Mouse (Mus musculus) midbrain, embryonic 10.5 days (tissue): ENCODE measurements around the gene Fscn1. TPM values are rescaled to one million over a fixed set of nuclear protein-coding genes. Genes with fewer than 3 reads are reported as not detected.

Experiments used
- DNase-seq: peaks from one replicate; pipeline ENCODE4 v3.0.0-alpha.2; 2017; ENCODE audit warnings: low spot score
- H3K27ac ChIP-seq: fragments of 300-500 bp; sonication (generic); replicated peaks from 2 replicates; pipeline ENCODE4 v1.5.1; 2016; ENCODE audit warnings: mild to moderate bottlenecking
- H3K27me3 ChIP-seq: fragments of 300-500 bp; sonication (generic); 2 replicates; pipeline ENCODE4 v1.6.1; 2016; ENCODE audit warnings: low read depth, mild to moderate bottlenecking; ENCODE audit not compliant: poor library complexity, severe bottlenecking
- H3K36me3 ChIP-seq: fragments of 300-500 bp; sonication (generic); 2 replicates; pipeline ENCODE4 v1.6.1; 2016; ENCODE audit warnings: mild to moderate bottlenecking, moderate library complexity
- H3K4me1 ChIP-seq: fragments of 300-500 bp; sonication (generic); 2 replicates; pipeline ENCODE4 v1.6.1; 2016
- H3K4me3 ChIP-seq: fragments of 300-500 bp; sonication (generic); 2 replicates; pipeline ENCODE4 v1.5.1; 2016; ENCODE audit warnings: mild to moderate bottlenecking, moderate library complexity
- H3K9me3 ChIP-seq: fragments of 300-500 bp; sonication (generic); replicated peaks from 2 replicates; pipeline ENCODE4 v1.6.1; 2016; ENCODE audit warnings: mild to moderate bottlenecking
- WGBS: fragments of 180-500 bp; shearing (Covaris S2); methylation state at CpG from one replicate; pipeline ENCODE4 v1.1.7; 2016; 5-methylcytosine and 5-hydroxymethylcytosine counted together
- polyA plus RNA-seq: library from polyadenylated mRNA; unstranded; fragments of >200 nt; fragmentation: Nextera tagmentation; extraction: Ambion mirVana; gene quantifications from 2 replicates; pipeline ENCODE4 v1.2.1, GENCODE M21; 2016

Fscn1 gene
- polyA plus RNA-seq, 1 experiment from 2014 or later, result 675 TPM

GRCm38 (mm10) chr5:142963003-142963704 is 3.0 kb downstream of the Fscn1 start:
- peaks cover 65% of the 10 kb centered on the region for H3K4me1 ChIP-seq
- H3K27ac ChIP-seq, result peak overlapping the region; percentile 100
- WGBS, result 12% methylated on average over 13 of the region's 13 CpGs
- H3K36me3 ChIP-seq, result peaks cover 56% of the 10 kb centered on the region
- peak overlapping the region; percentile 99 for H3K4me3 ChIP-seq
- no peaks in the 10 kb centered on the region for H3K9me3 ChIP-seq
- DNase-seq, result peak; percentile 70
- H3K27me3 ChIP-seq, result peaks cover 18% of the 10 kb centered on the region

GRCm38 (mm10) chr5:142963705-142964494 is 3.8 kb downstream of the Fscn1 start:
- Histone ChIP-seq H3K27me3 (peaks cover 10% of the 10 kb centered on the region), H3K4me3 (peak overlapping the region; percentile 99), H3K36me3 (peaks cover 63% of the 10 kb centered on the region), H3K27ac (peak overlapping the region; percentile 100), H3K4me1 (peaks cover 62% of the 10 kb centered on the region), H3K9me3 (peaks cover under 1% of the 10 kb centered on the region; the same call in 1 of the 2 replicates)
- WGBS, result 54% methylated on average over 17 of the region's 17 CpGs
- peak; percentile 53 for DNase-seq

- Histone ChIP-seq H3K36me3 (peaks cover 71% of the 10 kb centered on the region), H3K27ac (peak overlapping the region; percentile 100), H3K4me1 (peaks cover 54% of the 10 kb centered on the region), H3K4me3 (peak overlapping the region; percentile 99), H3K27me3 (0 out of 2 replicates have a peak, but pooled peaks cover 3% of the 10 kb centered on the region), H3K9me3 (peaks cover 8% of the 10 kb centered on the region)
- DNase-seq, result no peak
- WGBS, result 79% methylated on average over 6 of the region's 6 CpGs
Measured at GRCm38 (mm10) chr5:142964650-142965049, 4.5 kb downstream of the Fscn1 start.

GRCm38 (mm10) chr5:142968411-142968810 is 8.3 kb downstream of the Fscn1 start:
- Histone ChIP-seq H3K4me3 (no peak overlapping the region), H3K27ac (no peak overlapping the region), H3K36me3 (peaks cover 100% of the 10 kb centered on the region), H3K27me3 (no peaks in the 10 kb centered on the region), H3K9me3 (peaks cover 17% of the 10 kb centered on the region), H3K4me1 (peaks cover 30% of the 10 kb centered on the region)
- WGBS, result 97% methylated on average over 14 of the region's 14 CpGs
- DNase-seq, result no peak

GRCm38 (mm10) chr5:142973971-142974370 is 13.8 kb downstream of the Fscn1 start:
- Histone ChIP-seq H3K36me3 (peaks cover 56% of the 10 kb centered on the region), H3K27ac (peak overlapping the region; percentile 77; the same call in 1 of the 2 replicates), H3K27me3 (no peaks in the 10 kb centered on the region), H3K4me1 (peaks cover 18% of the 10 kb centered on the region), H3K4me3 (no peak overlapping the region), H3K9me3 (peaks cover 16% of the 10 kb centered on the region)
- WGBS, result 57% methylated on average over 3 of the region's 3 CpGs
- peak; percentile 32 for DNase-seq

- Histone ChIP-seq H3K4me3 (0 out of 2 replicates have a peak overlapping the region, but pooled peaks have one; percentile 23), H3K27me3 (no peaks in the 10 kb centered on the region), H3K9me3 (peaks cover 9% of the 10 kb centered on the region), H3K27ac (peak overlapping the region; percentile 77), H3K4me1 (peaks cover 18% of the 10 kb centered on the region), H3K36me3 (peaks cover 49% of the 10 kb centered on the region)
- peak; percentile 74 for DNase-seq
- 30% methylated on average over 18 of the region's 18 CpGs for WGBS
Measured at GRCm38 (mm10) chr5:142974598-142975121, 14.5 kb downstream of the Fscn1 start.

- DNase-seq, result no peak
- 73% methylated on average over 5 of the region's 5 CpGs for WGBS
- H3K36me3 ChIP-seq, result peaks cover 30% of the 10 kb centered on the region
- 0 out of 2 replicates have a peak overlapping the region, but pooled peaks have one; percentile 10 for H3K27ac ChIP-seq
- peaks cover 18% of the 10 kb centered on the region for H3K4me1 ChIP-seq
- H3K27me3 ChIP-seq, result no peaks in the 10 kb centered on the region
- H3K9me3 ChIP-seq, result no peaks in the 10 kb centered on the region
- no peak overlapping the region for H3K4me3 ChIP-seq
Measured at GRCm38 (mm10) chr5:142976516-142976915, 16.4 kb downstream of the Fscn1 start.

GRCm38 (mm10) chr5:142982046-142982801 is 22.1 kb downstream of the Fscn1 start:
- WGBS, result 82% methylated on average over 16 of the region's 16 CpGs
- H3K4me1 ChIP-seq, result peaks cover 6% of the 10 kb centered on the region
- H3K27me3 ChIP-seq, result no peaks in the 10 kb centered on the region
- no peak for DNase-seq
- H3K4me3 ChIP-seq, result no peak overlapping the region
- no peaks in the 10 kb centered on the region for H3K36me3 ChIP-seq
- H3K9me3 ChIP-seq, result 0 out of 2 replicates have a peak, but pooled peaks cover under 1% of the 10 kb centered on the region
- no peak overlapping the region for H3K27ac ChIP-seq

- no peak for DNase-seq
- WGBS, result 74% methylated on average over 8 of the region's 8 CpGs
- H3K36me3 ChIP-seq, result no peaks in the 10 kb centered on the region
- H3K27me3 ChIP-seq, result no peaks in the 10 kb centered on the region
- no peak overlapping the region for H3K27ac ChIP-seq
- no peak overlapping the region for H3K4me3 ChIP-seq
- H3K9me3 ChIP-seq, result peaks cover 7% of the 10 kb centered on the region; the same call in 1 of the 2 replicates
- H3K4me1 ChIP-seq, result no peaks in the 10 kb centered on the region
Measured at GRCm38 (mm10) chr5:142983174-142983573, 23.0 kb downstream of the Fscn1 start.

GRCm38 (mm10) chr5:142984271-142984670 is 24.1 kb downstream of the Fscn1 start:
- no peaks in the 10 kb centered on the region for H3K36me3 ChIP-seq

GRCm38 (mm10) chr5:142988520-142988919 is 28.4 kb downstream of the Fscn1 start:
- H3K9me3 ChIP-seq, result peaks cover 7% of the 10 kb centered on the region; the same call in 1 of the 2 replicates
- no peak overlapping the region for H3K27ac ChIP-seq
- no peak for DNase-seq
- peaks cover 36% of the 10 kb centered on the region for H3K36me3 ChIP-seq
- no peak overlapping the region for H3K4me3 ChIP-seq
- H3K4me1 ChIP-seq, result no peaks in the 10 kb centered on the region; the same call in 1 of the 2 replicates
- WGBS, result 85% methylated on average over 5 of the region's 5 CpGs
- H3K27me3 ChIP-seq, result no peaks in the 10 kb centered on the region

More at GRCm38 (mm10) chr5:142984271-142984670, 24.1 kb downstream of the Fscn1 start:
- 94% methylated on average over 10 of the region's 10 CpGs for WGBS
- no peak for DNase-seq
- H3K27ac ChIP-seq, result no peak overlapping the region
- no peaks in the 10 kb centered on the region for H3K27me3 ChIP-seq
- peaks cover 7% of the 10 kb centered on the region; the same call in 1 of the 2 replicates for H3K9me3 ChIP-seq
- no peak overlapping the region for H3K4me3 ChIP-seq
- no peaks in the 10 kb centered on the region for H3K4me1 ChIP-seq

GRCm38 (mm10) chr5:142989167-142989566 is 29.0 kb downstream of the Fscn1 start:
- no peaks in the 10 kb centered on the region for H3K27me3 ChIP-seq
- 98% methylated on average over 3 of the region's 3 CpGs for WGBS
- no peak for DNase-seq

More at GRCm38 (mm10) chr5:142989167-142989566, 29.0 kb downstream of the Fscn1 start:
- Histone ChIP-seq H3K4me3 (no peak overlapping the region), H3K9me3 (peaks cover 7% of the 10 kb centered on the region; the same call in 1 of the 2 replicates), H3K27ac (no peak overlapping the region), H3K4me1 (no peaks in the 10 kb centered on the region; the same call in 1 of the 2 replicates), H3K36me3 (peaks cover 43% of the 10 kb centered on the region)
